Mouse (Mus musculus) embryonic facial prominence, embryonic 11.5 days (tissue): ENCODE measurements around the gene Rnf207. TPM values are rescaled to one million over a fixed set of nuclear protein-coding genes. Genes with fewer than 3 reads are reported as not detected.

ENCODE experiments used
- ATAC-seq: fragments of 200-750 bp; cut with Nextera tagmentation; replicated peaks from 2 replicates; pipeline ENCODE4 v1.8.0; 2017; ENCODE audit warnings: low read depth; ENCODE audit not compliant: insufficient number of reproducible peaks, low FRiP score, low TSS enrichment
- DNase-seq: peaks from one replicate; pipeline ENCODE4 v3.0.0-alpha.2; 2015; ENCODE audit warnings: low spot score
- H3K27ac ChIP-seq: fragments of 300-500 bp; sonication (generic); replicated peaks from 2 replicates; pipeline ENCODE4 v1.5.1; 2014; ENCODE audit warnings: mild to moderate bottlenecking, low read depth, low read length, control low read depth
- H3K27me3 ChIP-seq: fragments of 300-500 bp; sonication (generic); 2 replicates; pipeline ENCODE4 v1.6.1; 2014; ENCODE audit warnings: mild to moderate bottlenecking, low read length, moderate library complexity, mixed read lengths; ENCODE audit not compliant: control insufficient read depth, insufficient read depth
- H3K36me3 ChIP-seq: fragments of 300-500 bp; sonication (generic); replicated peaks from 2 replicates; pipeline ENCODE4 v1.6.1; 2014; ENCODE audit warnings: low read depth, mild to moderate bottlenecking, low read length, moderate library complexity, mixed read lengths; ENCODE audit not compliant: control insufficient read depth, insufficient read depth
- H3K4me1 ChIP-seq: fragments of 300-500 bp; sonication (generic); 2 replicates; pipeline ENCODE4 v1.6.1; 2014; ENCODE audit warnings: low read length, mixed read lengths; ENCODE audit not compliant: control insufficient read depth, insufficient read depth
- H3K4me2 ChIP-seq: fragments of 300-500 bp; sonication (generic); 2 replicates; pipeline ENCODE4 v1.6.1; 2014; ENCODE audit warnings: low read depth, mild to moderate bottlenecking, control low read depth, low read length, moderate library complexity
- H3K4me3 ChIP-seq: fragments of 300-500 bp; sonication (generic); 2 replicates; pipeline ENCODE4 v1.5.1; 2014; ENCODE audit warnings: low read depth, low read length, control low read depth
- H3K9ac ChIP-seq: fragments of 300-500 bp; sonication (generic); replicated peaks from 2 replicates; pipeline ENCODE4 v1.6.1; 2014; ENCODE audit warnings: mild to moderate bottlenecking, control low read depth, low read length
- H3K9me3 ChIP-seq: fragments of 300-500 bp; sonication (generic); replicated peaks from 2 replicates; pipeline ENCODE4 v1.6.1; 2016; ENCODE audit warnings: mild to moderate bottlenecking, low read length, inconsistent platforms, mixed read lengths; ENCODE audit not compliant: control insufficient read depth
- WGBS: fragments of 180-500 bp; shearing (Covaris S2); extraction: QIAGEN DNeasy Blood & Tissue Kit; methylation state at CpG from one replicate; pipeline ENCODE4 v1.1.7; 2014; 5-methylcytosine and 5-hydroxymethylcytosine counted together
- polyA plus RNA-seq: library from polyadenylated mRNA; unstranded; fragments of >200 nt; fragmentation: Nextera tagmentation; extraction: Ambion mirVana; gene quantifications from 2 replicates; pipeline ENCODE4 v1.2.1, GENCODE M21; 2014

Rnf207 gene
- polyA plus RNA-seq, 1 experiment from 2014 or later = 0.41 TPM

GRCm38 (mm10) chr4:152296874-152297861, 21.6 kb downstream of the Rnf207 start, which contains the start of gene Icmt:
Gene Icmt (plus strand): TSS chr4:152297227.
- Histone ChIP-seq H3K27ac (peak within 1 kb of the TSS; percentile 30; the same call in 1 of the 2 replicates), H3K4me1 (no peaks in the 10 kb centered on the region), H3K4me3 (peak within 1 kb of the TSS; percentile 94), H3K9ac (peak within 1 kb of the TSS; percentile 96), H3K27me3 (peaks cover 14% of the 10 kb centered on the region), H3K36me3 (0 out of 2 replicates have a peak, but pooled peaks cover 2% of the 10 kb centered on the region), H3K9me3 (no peaks in the 10 kb centered on the region), H3K4me2 (peak within 1 kb of the TSS; percentile 95)
- ATAC-seq = peak; percentile 90
- peak; percentile 99 for DNase-seq
- WGBS = under 1% methylated on average over 104 of the region's 119 CpGs

- no peak overlapping the region for H3K9ac ChIP-seq
- no peak for ATAC-seq
- peak overlapping the region; percentile 94 for H3K4me3 ChIP-seq
- peak overlapping the region; percentile 59 for H3K4me2 ChIP-seq
- DNase-seq = no peak
- peaks cover 22% of the 10 kb centered on the region for H3K27me3 ChIP-seq
- no peaks in the 10 kb centered on the region for H3K4me1 ChIP-seq
- WGBS = 25% methylated on average over 8 of the region's 8 CpGs
- H3K36me3 ChIP-seq = 0 out of 2 replicates have a peak, but pooled peaks cover 2% of the 10 kb centered on the region
- no peaks in the 10 kb centered on the region for H3K9me3 ChIP-seq
- no peak overlapping the region for H3K27ac ChIP-seq
Measured at GRCm38 (mm10) chr4:152296371-152296770, 22.4 kb downstream of the Rnf207 start.

GRCm38 (mm10) chr4:152295916-152296315, 22.9 kb downstream of the Rnf207 start:
- Histone ChIP-seq H3K4me1 (no peaks in the 10 kb centered on the region), H3K4me3 (no peak overlapping the region), H3K9me3 (no peaks in the 10 kb centered on the region), H3K27me3 (peaks cover 26% of the 10 kb centered on the region), H3K4me2 (no peak overlapping the region), H3K36me3 (0 out of 2 replicates have a peak, but pooled peaks cover 2% of the 10 kb centered on the region), H3K9ac (no peak overlapping the region), H3K27ac (no peak overlapping the region)
- no peak for ATAC-seq
- DNase-seq = no peak
- 43% methylated on average over 4 of the region's 4 CpGs for WGBS

GRCm38 (mm10) chr4:152294188-152294929, 24.4 kb downstream of the Rnf207 start:
- Histone ChIP-seq H3K4me1 (no peaks in the 10 kb centered on the region), H3K4me2 (no peak overlapping the region), H3K36me3 (no peaks in the 10 kb centered on the region), H3K27ac (no peak overlapping the region), H3K9ac (no peak overlapping the region), H3K9me3 (no peaks in the 10 kb centered on the region), H3K27me3 (peaks cover 40% of the 10 kb centered on the region), H3K4me3 (no peak overlapping the region)
- 49% methylated on average over 10 of the region's 10 CpGs for WGBS
- DNase-seq = no peak
- ATAC-seq = no peak

GRCm38 (mm10) chr4:152292102-152292765, 26.6 kb downstream of the Rnf207 start:
- Histone ChIP-seq H3K4me1 (no peaks in the 10 kb centered on the region), H3K36me3 (no peaks in the 10 kb centered on the region), H3K9ac (no peak overlapping the region), H3K4me2 (no peak overlapping the region), H3K4me3 (no peak overlapping the region), H3K27me3 (peaks cover 54% of the 10 kb centered on the region), H3K27ac (no peak overlapping the region), H3K9me3 (no peaks in the 10 kb centered on the region)
- DNase-seq (no peak), ATAC-seq (no peak)
- 21% methylated on average over 12 of the region's 12 CpGs for WGBS

GRCm38 (mm10) chr4:152291562-152291961, 27.2 kb downstream of the Rnf207 start, which contains the start of gene Hes3:
Gene Hes3 (minus strand): TSS chr4:152291662.
- Histone ChIP-seq H3K9me3 (no peaks in the 10 kb centered on the region), H3K27me3 (peaks cover 61% of the 10 kb centered on the region), H3K4me2 (peak within 1 kb of the TSS; percentile 40), H3K4me1 (no peaks in the 10 kb centered on the region), H3K27ac (no peak within 1 kb of the TSS), H3K36me3 (no peaks in the 10 kb centered on the region), H3K4me3 (peak within 1 kb of the TSS; percentile 20), H3K9ac (peak within 1 kb of the TSS; percentile 49)
- no peak for ATAC-seq
- no peak for DNase-seq
- WGBS = 21% methylated on average over 6 of the region's 6 CpGs

GRCm38 (mm10) chr4:152290991-152291390, 27.8 kb downstream of the Rnf207 start:
- H3K36me3 ChIP-seq = no peaks in the 10 kb centered on the region
- peaks cover 66% of the 10 kb centered on the region for H3K27me3 ChIP-seq
- ATAC-seq = no peak
- H3K4me3 ChIP-seq = no peak overlapping the region
- WGBS = 5% methylated on average over 11 of the region's 11 CpGs
- H3K4me1 ChIP-seq = no peaks in the 10 kb centered on the region
- DNase-seq = no peak
- no peak overlapping the region for H3K4me2 ChIP-seq
- no peak overlapping the region for H3K9ac ChIP-seq
- no peak overlapping the region for H3K27ac ChIP-seq
- H3K9me3 ChIP-seq = no peaks in the 10 kb centered on the region
